Mouse (Mus musculus) CH12F3 (cell line): ENCODE measurements at regions not wholly inside any gene's neighbourhood (a gene's known extent, or its start where the extent isn't known, plus 50 kb on each side); places are given as distances from the start of the nearest gene placed in this dataset.

ENCODE experiments used
- in situ Hi-C: fragments of 300-500 bp; cut with MboI; formaldehyde crosslinking; loops from 2 replicates; pipeline ENCODE4 v1.14.3; 2020; ENCODE audit warnings: low sequenced_read_pairs

GRCm38 (mm10) chr4:8374737-8375489, 136.1 kb upstream of the Car8 start:
- in situ Hi-C loops, result loop anchor here (25.0 kb wide), 1 partner anchor 1813 kb away; no protein-coding TSS in a partner anchor

GRCm38 (mm10) chr4:8374061-8374460, 135.2 kb upstream of the Car8 start:
- in situ Hi-C loops, result loop anchor here (25.0 kb wide), 1 partner anchor 1812 kb away; no protein-coding TSS in a partner anchor

- in situ Hi-C loops, result loop anchor here (25.0 kb wide), 1 partner anchor 1810 kb away; no protein-coding TSS in a partner anchor
These were observed 133.2 kb upstream of the Car8 start for GRCm38 (mm10) chr4:8372069-8372468.

- in situ Hi-C loops, result loop anchor here (25.0 kb wide), 1 partner anchor 1808 kb away; no protein-coding TSS in a partner anchor
These were observed 131.9 kb upstream of the Car8 start for GRCm38 (mm10) chr4:8370786-8371185.

GRCm38 (mm10) chr4:8367487-8368276, 128.8 kb upstream of the Car8 start:
- in situ Hi-C loops, result loop anchor here (25.0 kb wide), 1 partner anchor 1805 kb away; no protein-coding TSS in a partner anchor

- in situ Hi-C loops, result loop anchor here (25.0 kb wide), 1 partner anchor 1805 kb away; no protein-coding TSS in a partner anchor
These were observed 128.1 kb upstream of the Car8 start for GRCm38 (mm10) chr4:8366978-8367377.

GRCm38 (mm10) chr4:8362409-8362808, 123.6 kb upstream of the Car8 start:
- in situ Hi-C loops, result loop anchor here (25.0 kb wide), 1 partner anchor 1800 kb away; no protein-coding TSS in a partner anchor

GRCm38 (mm10) chr4:8361931-8362330, 123.1 kb upstream of the Car8 start:
- in situ Hi-C loops, result loop anchor here (25.0 kb wide), 1 partner anchor 1800 kb away; no protein-coding TSS in a partner anchor

- in situ Hi-C loops, result loop anchor here (25.0 kb wide), 1 partner anchor 1799 kb away; no protein-coding TSS in a partner anchor
These were observed 122.5 kb upstream of the Car8 start for GRCm38 (mm10) chr4:8361305-8361704.

- in situ Hi-C loops, result loop anchor here (25.0 kb wide), 1 partner anchor 1795 kb away; no protein-coding TSS in a partner anchor
These were observed 118.6 kb upstream of the Car8 start for GRCm38 (mm10) chr4:8357443-8357842.

GRCm38 (mm10) chr4:8341928-8342327, 103.1 kb upstream of the Car8 start:
- in situ Hi-C loops, result no loop called here

- in situ Hi-C loops, result no loop called here
These were observed 70.6 kb upstream of the Car8 start for GRCm38 (mm10) chr4:8309241-8309987.

- in situ Hi-C loops, result no loop called here
These were observed 53.7 kb upstream of the Car8 start for GRCm38 (mm10) chr4:8292563-8292962.

GRCm38 (mm10) chr4:8291528-8292492, 53.0 kb upstream of the Car8 start:
- in situ Hi-C loops, result no loop called here

GRCm38 (mm10) chr4:8289901-8290300, 51.1 kb upstream of the Car8 start:
- in situ Hi-C loops, result no loop called here
